Mouse (Mus musculus): ENCODE measurements around the gene Rnf20. TPM values are rescaled to one million over a fixed set of nuclear protein-coding genes. Genes with fewer than 3 reads are reported as not detected.

The Rnf20 gene
- polyA plus RNA-seq, 1 experiment from 2014 or later = 48.0 TPM

DNA sequence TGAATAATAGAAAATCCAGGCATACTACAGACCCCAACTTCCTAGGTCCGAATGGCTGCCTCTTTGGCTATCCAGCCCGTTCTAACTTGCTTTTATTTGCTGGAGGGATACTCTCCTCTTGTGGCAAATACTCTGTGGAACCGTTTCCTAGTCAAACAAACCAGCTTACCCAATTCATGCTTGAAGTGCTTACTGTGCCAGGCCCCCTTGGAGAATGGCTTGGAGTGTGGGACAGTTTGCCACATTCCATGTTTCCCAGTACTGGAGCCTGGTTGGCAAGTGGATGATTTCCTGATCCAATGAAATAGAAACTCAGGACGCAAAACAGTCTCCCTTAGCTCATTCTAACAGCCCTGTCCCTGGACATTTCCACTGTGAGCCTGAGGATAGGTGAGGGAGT, 30.4 kb downstream of the Rnf20 start:
- no peaks in the 10 kb centered on the region for H3K9me3 ChIP-seq
- no peak overlapping the region for H3K4me2 ChIP-seq
- no peaks in the 10 kb centered on the region for H3K27me3 ChIP-seq
- H3K4me1 ChIP-seq = no peaks in the 10 kb centered on the region
- H3K27ac ChIP-seq = no peak overlapping the region
- ATAC-seq (ENCODE audit: insufficient number of reproducible peaks, insufficient read depth, low FRiP score, low TSS enrichment, low read depth) = no peak
- H3K4me3 ChIP-seq = no peak overlapping the region
- H3K36me3 ChIP-seq = peaks cover 48% of the 10 kb centered on the region
- WGBS = 91% methylated on average over 4 of the region's 4 CpGs
- H3K9ac ChIP-seq = no peak overlapping the region

DNA sequence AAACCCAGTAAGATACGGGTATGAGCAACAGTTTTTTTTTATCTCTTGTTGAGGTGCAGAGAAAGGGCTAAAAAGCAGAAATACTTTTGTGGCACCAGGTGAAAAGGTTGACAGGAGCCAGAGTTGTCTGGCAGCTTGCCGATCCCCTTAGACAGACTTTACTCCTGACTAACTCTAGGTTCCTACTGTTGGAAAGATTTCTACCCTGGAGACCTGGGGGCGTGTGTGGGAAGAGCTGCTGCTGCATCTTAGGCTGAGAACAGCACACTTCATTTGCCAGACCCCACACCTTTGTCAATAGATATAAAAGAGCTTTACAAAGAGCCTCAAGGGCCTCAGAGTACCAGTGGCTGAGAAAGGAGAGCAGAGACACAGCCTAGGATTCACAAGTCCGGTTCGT, 33.0 kb downstream of the Rnf20 start:
- 87% methylated on average over 5 of the region's 5 CpGs for WGBS

DNA sequence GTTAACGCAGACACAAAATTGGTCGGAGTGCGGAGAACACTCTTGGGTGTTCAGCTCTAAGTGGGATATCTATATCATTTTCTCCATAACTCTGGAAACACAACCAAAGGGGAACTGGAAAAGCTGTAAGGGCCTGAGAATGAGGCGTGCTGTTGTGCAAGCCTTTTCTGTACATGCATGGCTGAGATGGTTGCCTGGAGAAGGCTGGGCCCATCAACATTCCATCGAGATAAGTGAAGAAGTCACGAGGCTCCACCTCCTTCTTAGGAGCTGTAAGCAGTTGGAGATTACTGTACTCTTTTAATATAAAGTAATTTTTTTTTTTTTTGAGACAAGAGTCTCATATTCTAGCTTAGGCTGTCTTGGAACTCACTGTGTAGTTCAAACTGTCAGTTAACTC, 44.3 kb downstream of the Rnf20 start:
- Histone ChIP-seq H3K9ac (no peak overlapping the region), H3K4me3 (no peak overlapping the region), H3K4me1 (no peaks in the 10 kb centered on the region), H3K27me3 (no peaks in the 10 kb centered on the region), H3K9me3 (no peaks in the 10 kb centered on the region), H3K36me3 (no peaks in the 10 kb centered on the region), H3K4me2 (no peak overlapping the region), H3K27ac (no peak overlapping the region)
- no peak for ATAC-seq (ENCODE audit: insufficient number of reproducible peaks, insufficient read depth, low FRiP score, low TSS enrichment, low read depth)
- 87% methylated on average over 6 of the region's 6 CpGs for WGBS

More for the DNA sequence above, 33.0 kb downstream of the Rnf20 start:
- no peaks in the 10 kb centered on the region for H3K27me3 ChIP-seq
- no peaks in the 10 kb centered on the region for H3K9me3 ChIP-seq
- H3K27ac ChIP-seq = no peak overlapping the region
- no peak overlapping the region for H3K4me2 ChIP-seq
- no peak for ATAC-seq (ENCODE audit: insufficient number of reproducible peaks, insufficient read depth, low FRiP score, low TSS enrichment, low read depth)
- H3K4me3 ChIP-seq = no peak overlapping the region
- H3K36me3 ChIP-seq = peaks cover 27% of the 10 kb centered on the region
- H3K9ac ChIP-seq = no peak overlapping the region
- H3K4me1 ChIP-seq = no peaks in the 10 kb centered on the region

DNA sequence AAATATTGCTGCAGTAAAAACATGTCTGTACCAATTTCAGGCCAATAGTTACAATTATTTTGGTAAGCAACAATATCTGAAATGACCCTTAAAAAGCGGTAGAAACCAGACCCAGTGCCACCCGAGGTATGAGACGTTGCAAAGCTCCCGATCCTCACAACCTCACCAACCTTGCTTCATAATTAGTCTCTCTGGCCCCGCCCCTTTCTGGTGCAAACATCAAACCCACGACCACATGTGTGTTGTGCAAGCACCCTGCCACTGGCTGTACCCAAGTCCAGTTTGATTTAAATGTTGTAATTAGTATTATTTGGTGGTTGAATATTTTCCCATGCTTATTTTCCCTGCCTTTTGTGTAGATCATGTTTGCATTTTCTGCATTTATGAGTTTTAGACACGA, 45.0 kb downstream of the Rnf20 start:
- Histone ChIP-seq H3K4me3 (no peak overlapping the region), H3K36me3 (no peaks in the 10 kb centered on the region), H3K27me3 (no peaks in the 10 kb centered on the region), H3K9ac (no peak overlapping the region), H3K4me1 (no peaks in the 10 kb centered on the region), H3K9me3 (no peaks in the 10 kb centered on the region), H3K4me2 (no peak overlapping the region), H3K27ac (no peak overlapping the region)
- 73% methylated on average over 7 of the region's 7 CpGs for WGBS
- no peak for ATAC-seq (ENCODE audit: insufficient number of reproducible peaks, insufficient read depth, low FRiP score, low TSS enrichment, low read depth)

DNA sequence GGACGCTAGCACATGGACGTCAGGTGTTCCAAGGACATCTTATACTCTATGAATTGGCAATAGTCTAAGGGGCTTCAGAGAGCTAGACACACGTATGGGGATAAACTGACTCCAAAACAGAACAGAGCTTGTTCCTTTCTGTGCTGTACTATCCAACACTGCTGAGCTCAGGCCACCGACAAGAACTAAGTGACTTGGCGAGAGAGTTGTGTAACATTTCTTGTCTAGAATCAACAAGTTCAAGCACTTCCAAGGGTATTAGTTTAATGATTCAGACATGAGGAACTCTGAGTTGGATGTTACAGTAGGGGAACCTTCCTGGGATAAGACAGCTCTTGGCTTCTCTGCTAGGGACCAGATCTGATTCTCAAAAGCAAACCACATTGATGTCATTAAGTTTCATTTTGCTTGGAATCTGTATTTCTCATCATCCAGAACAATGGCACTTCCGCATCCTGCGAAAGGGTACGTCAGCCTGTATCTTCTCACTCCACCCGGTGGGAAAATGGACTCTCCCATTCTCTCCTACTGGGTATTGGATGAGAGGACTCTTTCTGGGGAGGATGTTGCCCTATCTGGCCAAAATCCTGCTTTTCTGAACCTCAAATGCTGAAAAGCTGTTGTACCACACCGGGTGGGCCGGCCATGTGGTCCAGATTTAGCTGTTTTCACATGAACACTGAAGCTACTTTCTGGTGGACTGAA, 48.5 kb downstream of the Rnf20 start:
- Histone ChIP-seq H3K27me3 (no peaks in the 10 kb centered on the region), H3K4me2 (no peak overlapping the region), H3K9me3 (no peaks in the 10 kb centered on the region), H3K4me3 (no peak overlapping the region), H3K27ac (no peak overlapping the region), H3K4me1 (no peaks in the 10 kb centered on the region), H3K36me3 (no peaks in the 10 kb centered on the region), H3K9ac (no peak overlapping the region)
- no peak for ATAC-seq (ENCODE audit: insufficient number of reproducible peaks, insufficient read depth, low FRiP score, low TSS enrichment, low read depth)
- 90% methylated on average over 11 of the region's 11 CpGs for WGBS

DNA sequence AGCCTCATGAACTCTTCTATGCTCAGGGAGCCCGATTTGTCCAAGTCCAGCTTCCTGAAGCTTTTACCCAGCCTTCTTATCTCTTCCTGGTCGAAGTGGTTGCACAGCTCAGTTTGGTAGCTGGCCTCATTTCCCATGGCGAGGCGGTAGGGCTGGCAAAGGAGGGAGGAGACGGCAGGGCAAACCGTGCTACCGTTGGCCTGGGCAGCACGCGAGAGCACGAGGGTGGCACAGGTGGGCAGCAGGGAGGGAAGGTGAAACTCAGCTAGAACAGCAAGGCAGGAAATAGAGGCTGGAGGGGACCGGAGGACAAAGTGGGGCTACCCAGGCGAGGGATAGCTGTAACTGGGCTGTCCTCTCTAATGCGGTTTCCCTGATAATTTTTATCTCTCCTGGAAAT, 50.0 kb downstream of the Rnf20 start, which contains the start of gene Ppp3r2:
Ppp3r2 (minus strand) TSS at position 213 of the 400 bp plus-strand sequence.
- H3K27me3 ChIP-seq = no peaks in the 10 kb centered on the region
- H3K36me3 ChIP-seq = no peaks in the 10 kb centered on the region
- H3K4me1 ChIP-seq = no peaks in the 10 kb centered on the region
- no peak for ATAC-seq (ENCODE audit: insufficient number of reproducible peaks, insufficient read depth, low FRiP score, low TSS enrichment, low read depth)
- no peak within 1 kb of the TSS for H3K4me2 ChIP-seq
- H3K9ac ChIP-seq = no peak within 1 kb of the TSS
- H3K27ac ChIP-seq = no peak within 1 kb of the TSS
- H3K4me3 ChIP-seq = no peak within 1 kb of the TSS
- no peaks in the 10 kb centered on the region for H3K9me3 ChIP-seq
- 84% methylated on average over 13 of the region's 13 CpGs for WGBS

DNA sequence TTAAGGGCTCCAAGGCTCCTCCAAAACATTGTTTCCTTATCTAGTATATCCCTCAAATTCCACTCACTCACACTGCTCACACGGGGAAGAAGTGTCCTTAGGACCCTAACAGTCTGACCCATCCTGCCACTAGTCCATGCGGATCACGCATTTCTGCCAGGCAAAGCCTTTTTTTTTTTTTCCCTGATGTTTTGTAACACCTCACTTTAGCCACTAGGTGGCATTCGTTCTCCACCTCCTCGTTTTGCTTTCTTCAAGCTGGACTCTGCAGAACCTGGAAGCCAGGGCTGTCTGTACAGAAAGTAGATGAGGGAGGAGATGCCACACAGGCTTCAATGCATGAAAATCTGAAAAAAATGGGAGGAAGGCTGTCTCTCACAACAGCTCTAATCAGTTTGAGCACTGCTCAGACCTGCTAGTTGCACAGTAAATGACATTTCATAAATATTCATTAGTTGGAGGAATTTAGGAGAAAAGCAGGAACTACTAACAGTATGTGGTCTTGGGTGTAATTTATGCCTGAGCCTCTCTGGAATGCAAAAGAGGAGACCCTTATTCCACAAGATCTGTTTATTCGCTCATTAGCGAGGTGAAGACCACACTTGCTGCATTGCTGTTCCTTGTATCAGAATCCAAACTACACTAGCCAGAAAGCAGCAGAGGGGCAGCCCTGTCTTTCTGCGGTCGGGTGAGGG, 56.9 kb downstream of the Rnf20 start:
- Histone ChIP-seq H3K9ac (no peak overlapping the region), H3K9me3 (no peaks in the 10 kb centered on the region), H3K4me2 (no peak overlapping the region), H3K36me3 (no peaks in the 10 kb centered on the region), H3K4me3 (no peak overlapping the region), H3K4me1 (0 out of 2 replicates have a peak, but pooled peaks cover 4% of the 10 kb centered on the region), H3K27ac (no peak overlapping the region), H3K27me3 (no peaks in the 10 kb centered on the region)
- no peak for ATAC-seq (ENCODE audit: insufficient number of reproducible peaks, insufficient read depth, low FRiP score, low TSS enrichment, low read depth)
- 18% methylated on average over 9 of the region's 9 CpGs for WGBS

DNA sequence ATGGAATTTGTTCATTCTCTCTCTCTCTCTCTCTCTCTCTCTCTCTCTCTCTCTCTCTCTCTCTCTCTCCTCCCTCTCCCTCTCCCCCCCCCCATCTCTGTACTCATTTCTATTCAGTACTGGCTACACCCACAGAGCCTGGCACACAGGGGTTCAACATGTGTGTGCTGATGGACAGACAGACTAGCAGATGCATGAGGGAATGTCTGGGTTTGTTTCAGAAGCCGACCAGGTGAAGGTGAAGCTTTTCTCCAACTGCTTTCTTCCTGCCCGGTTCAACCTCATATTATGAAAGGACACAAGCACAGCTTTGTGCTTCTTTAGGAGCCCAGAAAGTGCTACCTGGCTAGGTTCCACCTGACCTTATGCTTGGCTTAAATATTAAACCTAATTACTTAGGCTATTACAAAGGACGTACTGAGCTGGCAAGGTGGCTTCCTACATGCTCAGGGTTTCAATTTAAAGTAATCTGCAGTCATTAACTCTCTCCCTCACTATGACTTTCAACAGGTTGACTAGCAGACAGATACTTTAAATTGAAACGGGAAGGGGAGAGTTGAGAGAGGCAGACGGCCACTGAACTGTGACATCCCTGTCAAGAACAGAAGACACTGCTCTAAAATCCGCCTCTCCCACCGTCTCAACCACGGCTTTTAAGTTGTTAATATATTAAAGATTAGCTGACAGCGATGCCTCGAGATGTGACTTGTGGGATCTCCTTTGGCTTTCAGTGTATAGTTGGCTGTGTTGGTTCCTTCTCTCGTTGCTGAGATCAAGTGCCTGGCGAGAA, 59.8 kb downstream of the Rnf20 start:
- H3K27ac ChIP-seq = no peak overlapping the region
- H3K27me3 ChIP-seq = no peaks in the 10 kb centered on the region
- no peaks in the 10 kb centered on the region for H3K36me3 ChIP-seq
- no peak overlapping the region for H3K9ac ChIP-seq
- H3K4me1 ChIP-seq = 0 out of 2 replicates have a peak, but pooled peaks cover 4% of the 10 kb centered on the region
- no peak overlapping the region for H3K4me2 ChIP-seq
- ATAC-seq (ENCODE audit: insufficient number of reproducible peaks, insufficient read depth, low FRiP score, low TSS enrichment, low read depth) = no peak
- H3K4me3 ChIP-seq = no peak overlapping the region
- no peaks in the 10 kb centered on the region for H3K9me3 ChIP-seq
- 65% methylated on average over 12 of the region's 12 CpGs for WGBS

Other genes starting within 250 kb of the Rnf20 start
- gene Acnat2, start 223.9 kb upstream of the Rnf20 start, polyA plus RNA-seq (2015; fragmentation: Nextera tagmentation; extraction: Ambion mirVana) = not detected in 2 replicates
- gene Acnat1, start 158.1 kb upstream of the Rnf20 start, polyA plus RNA-seq (2015; fragmentation: Nextera tagmentation; extraction: Ambion mirVana) = 0.18 TPM in 1 of 2 replicates, not detected in the other
- gene Baat, start 125.4 kb upstream of the Rnf20 start, polyA plus RNA-seq (2015; fragmentation: Nextera tagmentation; extraction: Ambion mirVana) = 0.21 TPM in 1 of 2 replicates, not detected in the other
- 84.8 and 89.9 TPM in 2 replicates for gene Mrpl50, start 110.9 kb upstream of the Rnf20 start, polyA plus RNA-seq (2015; fragmentation: Nextera tagmentation; extraction: Ambion mirVana)
- 10.7 and 11.8 TPM in 2 replicates for gene Zfp189, start 110.8 kb upstream of the Rnf20 start, polyA plus RNA-seq (2015; fragmentation: Nextera tagmentation; extraction: Ambion mirVana)
- gene Aldob, start 82.5 kb upstream of the Rnf20 start, polyA plus RNA-seq (2015; fragmentation: Nextera tagmentation; extraction: Ambion mirVana) = 5.4 TPM in 1 of 2 replicates, not detected in the other
- 32.0 and 32.8 TPM in 2 replicates for gene Tmem246, start 34.1 kb upstream of the Rnf20 start, polyA plus RNA-seq (2015; fragmentation: Nextera tagmentation; extraction: Ambion mirVana)
- 0.17 TPM in 1 of 2 replicates, not detected in the other for gene Ppp3r2, start 50.0 kb downstream of the Rnf20 start, polyA plus RNA-seq (2015; fragmentation: Nextera tagmentation; extraction: Ambion mirVana)
- 1.4 and 2.0 TPM in 2 replicates for gene Grin3a, start 213.7 kb downstream of the Rnf20 start, polyA plus RNA-seq (2015; fragmentation: Nextera tagmentation; extraction: Ambion mirVana)

Data from embryonic facial prominence, embryonic 13.5 days (tissue).